Mouse (Mus musculus) megakaryocyte, embryonic 14.5 days (primary cell): ENCODE results near the gene Cry2.

Experiments
- FLI1 ChIP-seq: IDR thresholded peaks from 2 replicates; pipeline ENCODE4 v1.6.1; 2012; ENCODE audit warnings: low read length, inconsistent platforms, mixed read lengths
- GATA1 ChIP-seq: IDR thresholded peaks from 3 replicates; pipeline ENCODE4 v1.6.1; 2012; ENCODE audit warnings: mixed read lengths, low read length, inconsistent platforms, borderline replicate concordance

GRCm38 (mm10) chr2:92395535-92395934 is 38.3 kb downstream of the Cry2 start:
- no peak for TF ChIP-seq GATA1
- TF ChIP-seq FLI1: no peak
